Mouse (Mus musculus) hindbrain, embryonic 12.5 days (tissue): ENCODE measurements at regions not wholly inside any gene's neighbourhood (a gene's known extent, or its start where the extent isn't known, plus 50 kb on each side); places are given as distances from the start of the nearest gene placed in this dataset.

Experiments
- ATAC-seq: fragments of 200-750 bp; cut with Nextera tagmentation; 2 replicates; pipeline ENCODE4 v1.8.0; 2017; ENCODE audit warnings: moderate TSS enrichment; ENCODE audit not compliant: low FRiP score
- H3K27ac ChIP-seq: fragments of 300-500 bp; sonication (generic); 2 replicates; pipeline ENCODE4 v1.5.1; 2016; ENCODE audit warnings: mild to moderate bottlenecking
- H3K27me3 ChIP-seq: fragments of 300-500 bp; sonication (generic); 2 replicates; pipeline ENCODE4 v1.6.1; 2016; ENCODE audit warnings: mild to moderate bottlenecking
- H3K36me3 ChIP-seq: fragments of 300-500 bp; sonication (generic); 2 replicates; pipeline ENCODE4 v1.6.1; 2016; ENCODE audit warnings: mild to moderate bottlenecking
- H3K4me1 ChIP-seq: fragments of 300-500 bp; sonication (generic); 2 replicates; pipeline ENCODE4 v1.6.1; 2016
- H3K4me2 ChIP-seq: fragments of 300-500 bp; sonication (generic); replicated peaks from 2 replicates; pipeline ENCODE4 v1.6.1; 2016; ENCODE audit warnings: mild to moderate bottlenecking
- H3K4me3 ChIP-seq: fragments of 300-500 bp; sonication (generic); 2 replicates; pipeline ENCODE4 v1.5.1; 2016; ENCODE audit warnings: mild to moderate bottlenecking
- H3K9ac ChIP-seq: fragments of 300-500 bp; sonication (generic); 2 replicates; pipeline ENCODE4 v1.6.1; 2016; ENCODE audit warnings: mild to moderate bottlenecking, moderate library complexity
- H3K9me3 ChIP-seq: fragments of 300-500 bp; sonication (generic); replicated peaks from 2 replicates; pipeline ENCODE4 v1.6.1; 2016; ENCODE audit warnings: mild to moderate bottlenecking
- WGBS: fragments of 180-500 bp; shearing (Covaris S2); methylation state at CpG from one replicate; pipeline ENCODE4 v1.1.7; 2016; 5-methylcytosine and 5-hydroxymethylcytosine counted together

- Histone ChIP-seq H3K4me3 (no peak overlapping the region), H3K9me3 (no peaks in the 10 kb centered on the region), H3K27ac (no peak overlapping the region), H3K27me3 (no peaks in the 10 kb centered on the region), H3K36me3 (no peaks in the 10 kb centered on the region), H3K4me1 (no peaks in the 10 kb centered on the region), H3K4me2 (no peak overlapping the region), H3K9ac (no peak overlapping the region)
- ATAC-seq, result no peak
- 90% methylated on average over 10 of the region's 10 CpGs for WGBS
Measured at GRCm38 (mm10) chr7:138620896-138621655, 223.5 kb upstream of the Tcerg1l start.

- H3K9me3 ChIP-seq, result no peaks in the 10 kb centered on the region
- no peak overlapping the region for H3K27ac ChIP-seq
- 79% methylated on average over 5 of the region's 5 CpGs for WGBS
- no peak overlapping the region for H3K4me2 ChIP-seq
- no peak for ATAC-seq
- H3K27me3 ChIP-seq, result no peaks in the 10 kb centered on the region
- no peak overlapping the region for H3K9ac ChIP-seq
- no peaks in the 10 kb centered on the region for H3K36me3 ChIP-seq
- no peak overlapping the region for H3K4me3 ChIP-seq
- H3K4me1 ChIP-seq, result no peaks in the 10 kb centered on the region
Measured at GRCm38 (mm10) chr7:138620080-138620684, 222.7 kb upstream of the Tcerg1l start.

- no peaks in the 10 kb centered on the region for H3K9me3 ChIP-seq
- no peak overlapping the region for H3K9ac ChIP-seq
- no peak overlapping the region for H3K27ac ChIP-seq
- no peaks in the 10 kb centered on the region for H3K36me3 ChIP-seq
- WGBS, result 86% methylated on average over 2 of the region's 2 CpGs
- no peaks in the 10 kb centered on the region for H3K27me3 ChIP-seq
- ATAC-seq, result no peak
- H3K4me1 ChIP-seq, result no peaks in the 10 kb centered on the region
- H3K4me3 ChIP-seq, result no peak overlapping the region
- no peak overlapping the region for H3K4me2 ChIP-seq
Measured at GRCm38 (mm10) chr7:138616468-138616867, 218.9 kb upstream of the Tcerg1l start.

- Histone ChIP-seq H3K9ac (no peak overlapping the region), H3K4me3 (no peak overlapping the region)
- 91% methylated on average over 3 of the region's 3 CpGs for WGBS
Measured at GRCm38 (mm10) chr7:138609605-138610004, 212.1 kb upstream of the Tcerg1l start.

GRCm38 (mm10) chr7:138609124-138609523 lies 211.6 kb upstream of the Tcerg1l start:
- no peak for ATAC-seq
- peaks cover 14% of the 10 kb centered on the region for H3K4me1 ChIP-seq
- WGBS, result 95% methylated on average over 4 of the region's 4 CpGs

More at GRCm38 (mm10) chr7:138609605-138610004, 212.1 kb upstream of the Tcerg1l start:
- Histone ChIP-seq H3K4me1 (peaks cover 14% of the 10 kb centered on the region), H3K36me3 (no peaks in the 10 kb centered on the region), H3K9me3 (no peaks in the 10 kb centered on the region), H3K27me3 (no peaks in the 10 kb centered on the region), H3K27ac (no peak overlapping the region), H3K4me2 (no peak overlapping the region)
- ATAC-seq, result no peak

GRCm38 (mm10) chr7:138606363-138606964 lies 208.9 kb upstream of the Tcerg1l start:
- Histone ChIP-seq H3K4me1 (peaks cover 15% of the 10 kb centered on the region), H3K27me3 (no peaks in the 10 kb centered on the region), H3K9me3 (no peaks in the 10 kb centered on the region), H3K9ac (no peak overlapping the region), H3K27ac (peak overlapping the region; percentile 35; the same call in 1 of the 2 replicates), H3K4me3 (no peak overlapping the region), H3K36me3 (no peaks in the 10 kb centered on the region), H3K4me2 (no peak overlapping the region)
- 53% methylated on average over 11 of the region's 11 CpGs for WGBS
- ATAC-seq, result peak; percentile 50; the same call in 1 of the 2 replicates

More at GRCm38 (mm10) chr7:138609124-138609523, 211.6 kb upstream of the Tcerg1l start:
- Histone ChIP-seq H3K4me3 (no peak overlapping the region), H3K36me3 (no peaks in the 10 kb centered on the region), H3K9ac (no peak overlapping the region), H3K27ac (no peak overlapping the region), H3K9me3 (no peaks in the 10 kb centered on the region), H3K27me3 (no peaks in the 10 kb centered on the region), H3K4me2 (no peak overlapping the region)

- H3K27me3 ChIP-seq, result no peaks in the 10 kb centered on the region
- no peaks in the 10 kb centered on the region for H3K9me3 ChIP-seq
- no peak overlapping the region for H3K27ac ChIP-seq
- no peaks in the 10 kb centered on the region for H3K36me3 ChIP-seq
- no peak overlapping the region for H3K4me3 ChIP-seq
- ATAC-seq, result no peak
- peaks cover 18% of the 10 kb centered on the region for H3K4me1 ChIP-seq
- no peak overlapping the region for H3K9ac ChIP-seq
- no peak overlapping the region for H3K4me2 ChIP-seq
Measured at GRCm38 (mm10) chr7:138605923-138606322, 208.4 kb upstream of the Tcerg1l start.

GRCm38 (mm10) chr7:138601749-138602148 lies 204.2 kb upstream of the Tcerg1l start:
- no peaks in the 10 kb centered on the region for H3K36me3 ChIP-seq
- H3K4me3 ChIP-seq, result no peak overlapping the region
- H3K9me3 ChIP-seq, result no peaks in the 10 kb centered on the region
- peaks cover 16% of the 10 kb centered on the region for H3K4me1 ChIP-seq
- no peaks in the 10 kb centered on the region for H3K27me3 ChIP-seq
- H3K27ac ChIP-seq, result no peak overlapping the region
- no peak overlapping the region for H3K9ac ChIP-seq
- no peak overlapping the region for H3K4me2 ChIP-seq
- ATAC-seq, result no peak
- 59% methylated on average over 4 of the region's 4 CpGs for WGBS

GRCm38 (mm10) chr7:138593344-138593743 lies 195.8 kb upstream of the Tcerg1l start:
- H3K4me2 ChIP-seq, result no peak overlapping the region
- H3K4me1 ChIP-seq, result peaks cover 4% of the 10 kb centered on the region; the same call in 1 of the 2 replicates
- no peak overlapping the region for H3K9ac ChIP-seq
- no peaks in the 10 kb centered on the region for H3K9me3 ChIP-seq
- H3K4me3 ChIP-seq, result no peak overlapping the region
- ATAC-seq, result no peak
- no peaks in the 10 kb centered on the region for H3K27me3 ChIP-seq
- no peaks in the 10 kb centered on the region for H3K36me3 ChIP-seq
- H3K27ac ChIP-seq, result no peak overlapping the region
- 75% methylated on average over 2 of the region's 2 CpGs for WGBS

GRCm38 (mm10) chr7:138567352-138567751 lies 169.8 kb upstream of the Tcerg1l start:
- H3K27me3 ChIP-seq, result no peaks in the 10 kb centered on the region
- 82% methylated on average over 3 of the region's 3 CpGs for WGBS
- H3K9me3 ChIP-seq, result no peaks in the 10 kb centered on the region
- no peaks in the 10 kb centered on the region for H3K36me3 ChIP-seq
- H3K4me1 ChIP-seq, result no peaks in the 10 kb centered on the region
- ATAC-seq, result no peak
- H3K4me3 ChIP-seq, result no peak overlapping the region
- no peak overlapping the region for H3K4me2 ChIP-seq
- no peak overlapping the region for H3K9ac ChIP-seq
- no peak overlapping the region for H3K27ac ChIP-seq

- Histone ChIP-seq H3K27ac (no peak overlapping the region), H3K4me3 (no peak overlapping the region), H3K9me3 (no peaks in the 10 kb centered on the region), H3K27me3 (no peaks in the 10 kb centered on the region), H3K4me2 (no peak overlapping the region), H3K4me1 (peaks cover 10% of the 10 kb centered on the region; the same call in 1 of the 2 replicates), H3K36me3 (no peaks in the 10 kb centered on the region), H3K9ac (no peak overlapping the region)
- 81% methylated on average over 10 of the region's 10 CpGs for WGBS
- no peak for ATAC-seq
Measured at GRCm38 (mm10) chr7:138551629-138552028, 154.1 kb upstream of the Tcerg1l start.

GRCm38 (mm10) chr7:138547881-138548280 lies 150.4 kb upstream of the Tcerg1l start:
- WGBS, result 64% methylated on average over 7 of the region's 7 CpGs
- no peak for ATAC-seq
- no peaks in the 10 kb centered on the region for H3K27me3 ChIP-seq
- H3K4me1 ChIP-seq, result peaks cover 10% of the 10 kb centered on the region; the same call in 1 of the 2 replicates
- no peak overlapping the region for H3K9ac ChIP-seq
- H3K4me2 ChIP-seq, result no peak overlapping the region
- no peaks in the 10 kb centered on the region for H3K9me3 ChIP-seq
- no peaks in the 10 kb centered on the region for H3K36me3 ChIP-seq
- no peak overlapping the region for H3K27ac ChIP-seq
- H3K4me3 ChIP-seq, result no peak overlapping the region
